Mouse (Mus musculus): ENCODE results near the gene Hspg2.

DNA sequence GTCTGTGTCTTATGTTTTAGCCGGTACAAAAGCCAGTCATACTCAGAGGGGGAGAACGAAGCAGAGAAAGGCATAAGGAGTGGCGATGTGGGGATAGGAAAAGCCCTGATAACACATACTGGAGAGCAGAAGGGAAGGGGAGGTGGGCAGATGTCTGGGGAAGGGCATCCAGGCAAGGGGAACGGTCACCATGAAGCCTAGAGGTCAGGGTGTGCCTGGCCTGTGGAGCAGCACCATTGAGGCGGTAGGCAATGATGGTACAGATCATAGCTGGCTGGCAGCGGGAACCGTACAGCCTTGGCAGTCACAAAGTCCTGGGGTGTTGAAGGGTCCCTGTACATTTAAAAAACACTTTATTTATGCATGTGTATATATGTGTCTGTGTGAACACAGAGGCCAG is 6.1 kb downstream of the Hspg2 start:
- TF ChIP-seq CTCF (IDR thresholded peaks at IDR 0.05; ENCODE audit: low read depth, low read length): no peak
- TF ChIP-seq POLR2A (IDR thresholded peaks at IDR 0.05; ENCODE audit: insufficient read depth, low read length): no peak
- no peak for TF ChIP-seq EP300 (IDR thresholded peaks at IDR 0.05; ENCODE audit: insufficient read depth, low read depth, low read length)
